Mouse (Mus musculus): ENCODE data around the gene Sez6l. TPM values are rescaled to one million over a fixed set of nuclear protein-coding genes. Genes with fewer than 3 reads are reported as not detected.

Sez6l gene
- polyA plus RNA-seq, 1 experiment from 2014 or later = 0.31 TPM

- H3K27me3 ChIP-seq (ENCODE audit: control insufficient read depth, insufficient read depth, low read length) = peaks cover 52% of the 10 kb centered on the region
- H3K27ac ChIP-seq (replicated peaks in 1 of 2; ENCODE audit: control insufficient read depth in 1 of 2, insufficient read depth in 1 of 2, low read depth in 2 of 2, low read length in 2 of 2) = no peak overlapping the region
- no peak for ATAC-seq (ENCODE audit: insufficient number of reproducible peaks, insufficient read depth, low FRiP score, low read depth)
- peaks cover 2 to 4% of the 10 kb centered on the region in 2 experiments; a peak in 1 of 4 replicates for H3K4me1 ChIP-seq (ENCODE audit: control insufficient read depth in 2 of 2, insufficient read depth in 2 of 2, low read length in 2 of 2)
- 28% methylated on average over 19 of the region's 19 CpGs for WGBS
- H3K36me3 ChIP-seq (ENCODE audit: control insufficient read depth, insufficient read depth, low read length) = no peaks in the 10 kb centered on the region
- H3K4me2 ChIP-seq (ENCODE audit: low read length) = no peak overlapping the region
- no peak overlapping the region for H3K9ac ChIP-seq (ENCODE audit: low read length)
- no peaks in the 10 kb centered on the region for H3K9me3 ChIP-seq (ENCODE audit: control insufficient read depth, low read length)
- no peak overlapping the region for H3K4me3 ChIP-seq (ENCODE audit: control insufficient read depth in 1 of 2, insufficient read depth in 1 of 2, low read depth in 1 of 2, low read length in 2 of 2)
These were observed 95.0 kb downstream of the Sez6l start for GRCm38 (mm10) chr5:112481946-112482410.

DNA sequence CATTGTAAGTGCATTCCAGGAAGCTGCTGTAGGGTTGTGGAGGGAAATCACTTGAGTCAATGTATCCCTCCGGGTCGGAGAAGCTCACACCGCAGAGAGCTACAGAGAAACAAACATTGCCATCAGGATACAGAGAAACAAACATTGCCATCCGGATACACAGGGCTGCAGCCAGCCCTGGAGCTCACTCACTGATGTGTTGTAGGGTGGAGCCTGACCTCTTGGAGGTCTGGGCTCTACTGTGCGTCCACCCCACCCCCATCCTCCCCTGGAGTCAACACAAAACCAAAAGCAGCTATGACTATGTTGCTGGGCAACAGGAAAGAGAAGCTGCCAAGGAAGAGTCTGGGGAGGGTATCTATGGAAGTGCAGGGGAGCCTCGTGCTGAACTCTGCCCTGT lies 103.5 kb downstream of the Sez6l start:
- Histone ChIP-seq H3K4me3 (ENCODE audit: control insufficient read depth in 1 of 2, insufficient read depth in 1 of 2, low read depth in 1 of 2, low read length in 2 of 2) (no peak overlapping the region), H3K27me3 (ENCODE audit: control insufficient read depth, insufficient read depth, low read length) (peaks cover 42% of the 10 kb centered on the region; the same call in 1 of the 2 replicates), H3K9ac (ENCODE audit: low read length) (no peak overlapping the region), H3K4me2 (ENCODE audit: low read length) (no peak overlapping the region), H3K36me3 (ENCODE audit: control insufficient read depth, insufficient read depth, low read length) (no peaks in the 10 kb centered on the region), H3K9me3 (ENCODE audit: control insufficient read depth, low read length) (0 out of 2 replicates have a peak, but pooled peaks cover 4% of the 10 kb centered on the region), H3K4me1 (ENCODE audit: control insufficient read depth in 2 of 2, insufficient read depth in 2 of 2, low read length in 2 of 2) (no peaks in the 10 kb centered on the region), H3K27ac (replicated peaks in 1 of 2; ENCODE audit: control insufficient read depth in 1 of 2, insufficient read depth in 1 of 2, low read depth in 2 of 2, low read length in 2 of 2) (no peak overlapping the region)
- no peak for ATAC-seq (ENCODE audit: insufficient number of reproducible peaks, insufficient read depth, low FRiP score, low read depth)
- WGBS = 39% methylated on average over 6 of the region's 6 CpGs

GRCm38 (mm10) chr5:112470144-112470543 lies 106.8 kb downstream of the Sez6l start:
- Histone ChIP-seq H3K4me1 (ENCODE audit: control insufficient read depth in 2 of 2, insufficient read depth in 2 of 2, low read length in 2 of 2) (no peaks in the 10 kb centered on the region), H3K27me3 (ENCODE audit: control insufficient read depth, insufficient read depth, low read length) (peaks cover 44% of the 10 kb centered on the region), H3K9ac (ENCODE audit: low read length) (no peak overlapping the region), H3K4me2 (ENCODE audit: low read length) (no peak overlapping the region), H3K36me3 (ENCODE audit: control insufficient read depth, insufficient read depth, low read length) (no peaks in the 10 kb centered on the region), H3K27ac (replicated peaks in 1 of 2; ENCODE audit: control insufficient read depth in 1 of 2, insufficient read depth in 1 of 2, low read depth in 2 of 2, low read length in 2 of 2) (no peak overlapping the region), H3K9me3 (ENCODE audit: control insufficient read depth, low read length) (0 out of 2 replicates have a peak, but pooled peaks cover 4% of the 10 kb centered on the region), H3K4me3 (ENCODE audit: control insufficient read depth in 1 of 2, insufficient read depth in 1 of 2, low read depth in 1 of 2, low read length in 2 of 2) (no peak overlapping the region)
- 70% methylated on average over 6 of the region's 6 CpGs for WGBS
- ATAC-seq (ENCODE audit: insufficient number of reproducible peaks, insufficient read depth, low FRiP score, low read depth) = no peak

GRCm38 (mm10) chr5:112468986-112469581 lies 107.9 kb downstream of the Sez6l start:
- Histone ChIP-seq H3K4me2 (ENCODE audit: low read length) (no peak overlapping the region), H3K4me3 (ENCODE audit: control insufficient read depth in 1 of 2, insufficient read depth in 1 of 2, low read depth in 1 of 2, low read length in 2 of 2) (no peak overlapping the region), H3K36me3 (ENCODE audit: control insufficient read depth, insufficient read depth, low read length) (no peaks in the 10 kb centered on the region), H3K27me3 (ENCODE audit: control insufficient read depth, insufficient read depth, low read length) (peaks cover 43% of the 10 kb centered on the region), H3K27ac (replicated peaks in 1 of 2; ENCODE audit: control insufficient read depth in 1 of 2, insufficient read depth in 1 of 2, low read depth in 2 of 2, low read length in 2 of 2) (no peak overlapping the region), H3K4me1 (ENCODE audit: control insufficient read depth in 2 of 2, insufficient read depth in 2 of 2, low read length in 2 of 2) (no peaks in the 10 kb centered on the region), H3K9me3 (ENCODE audit: control insufficient read depth, low read length) (0 out of 2 replicates have a peak, but pooled peaks cover 4% of the 10 kb centered on the region), H3K9ac (ENCODE audit: low read length) (no peak overlapping the region)
- no peak for ATAC-seq (ENCODE audit: insufficient number of reproducible peaks, insufficient read depth, low FRiP score, low read depth)
- WGBS = 76% methylated on average over 4 of the region's 4 CpGs

GRCm38 (mm10) chr5:112466331-112466730 lies 110.7 kb downstream of the Sez6l start:
- ATAC-seq (ENCODE audit: insufficient number of reproducible peaks, insufficient read depth, low FRiP score, low read depth) = no peak
- H3K4me1 ChIP-seq (ENCODE audit: control insufficient read depth in 2 of 2, insufficient read depth in 2 of 2, low read length in 2 of 2) = no peaks in the 10 kb centered on the region
- no peaks in the 10 kb centered on the region for H3K36me3 ChIP-seq (ENCODE audit: control insufficient read depth, insufficient read depth, low read length)
- 63% methylated on average over 6 of the region's 6 CpGs for WGBS
- no peak overlapping the region for H3K4me2 ChIP-seq (ENCODE audit: low read length)
- H3K9me3 ChIP-seq (ENCODE audit: control insufficient read depth, low read length) = 0 out of 2 replicates have a peak, but pooled peaks cover 4% of the 10 kb centered on the region
- H3K27ac ChIP-seq (replicated peaks in 1 of 2; ENCODE audit: control insufficient read depth in 1 of 2, insufficient read depth in 1 of 2, low read depth in 2 of 2, low read length in 2 of 2) = no peak overlapping the region
- no peak overlapping the region for H3K4me3 ChIP-seq (ENCODE audit: control insufficient read depth in 1 of 2, insufficient read depth in 1 of 2, low read depth in 1 of 2, low read length in 2 of 2)
- H3K27me3 ChIP-seq (ENCODE audit: control insufficient read depth, insufficient read depth, low read length) = peaks cover 24% of the 10 kb centered on the region
- no peak overlapping the region for H3K9ac ChIP-seq (ENCODE audit: low read length)

GRCm38 (mm10) chr5:112459903-112460302 lies 117.1 kb downstream of the Sez6l start:
- H3K36me3 ChIP-seq (ENCODE audit: control insufficient read depth, insufficient read depth, low read length) = no peaks in the 10 kb centered on the region
- ATAC-seq (ENCODE audit: insufficient number of reproducible peaks, insufficient read depth, low FRiP score, low read depth) = no peak
- H3K4me1 ChIP-seq (ENCODE audit: control insufficient read depth in 2 of 2, insufficient read depth in 2 of 2, low read length in 2 of 2) = no peaks in the 10 kb centered on the region
- no peak overlapping the region for H3K9ac ChIP-seq (ENCODE audit: low read length)
- peaks cover 55% of the 10 kb centered on the region for H3K27me3 ChIP-seq (ENCODE audit: control insufficient read depth, insufficient read depth, low read length)
- WGBS = 54% methylated on average over 3 of the region's 3 CpGs
- H3K27ac ChIP-seq (replicated peaks in 1 of 2; ENCODE audit: control insufficient read depth in 1 of 2, insufficient read depth in 1 of 2, low read depth in 2 of 2, low read length in 2 of 2) = no peak overlapping the region
- no peak overlapping the region for H3K4me3 ChIP-seq (ENCODE audit: control insufficient read depth in 1 of 2, insufficient read depth in 1 of 2, low read depth in 1 of 2, low read length in 2 of 2)
- H3K9me3 ChIP-seq (ENCODE audit: control insufficient read depth, low read length) = 0 out of 2 replicates have a peak, but pooled peaks cover 3% of the 10 kb centered on the region
- H3K4me2 ChIP-seq (ENCODE audit: low read length) = no peak overlapping the region

DNA sequence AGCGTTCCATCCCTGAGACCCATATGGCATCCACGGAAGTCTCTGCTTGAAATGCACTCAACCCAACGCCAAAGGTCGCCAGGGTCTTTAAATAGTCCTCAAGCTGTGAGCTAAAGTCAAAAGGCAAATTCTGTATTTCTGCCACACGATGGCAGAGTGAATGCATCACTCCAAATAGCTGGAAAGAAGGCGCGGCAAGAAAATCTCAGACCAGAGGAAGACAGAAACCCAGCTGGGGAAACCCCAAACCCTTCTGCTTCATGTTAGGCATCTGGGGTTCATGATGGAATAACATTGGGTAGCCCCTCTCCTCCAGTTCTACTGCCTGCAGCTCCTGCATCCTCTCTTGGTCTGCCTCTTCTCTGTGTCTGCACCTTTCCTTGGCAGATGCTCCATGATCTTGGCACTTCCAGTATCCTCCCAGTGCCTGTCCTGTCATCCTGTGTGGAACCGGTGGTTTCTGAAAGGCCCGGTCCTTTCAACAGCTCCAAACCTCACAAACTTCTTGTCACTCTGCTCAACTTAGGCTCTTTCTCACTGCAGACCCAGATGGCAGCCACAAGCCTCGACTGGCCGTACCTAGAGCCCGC lies 121.9 kb downstream of the Sez6l start:
- WGBS = 62% methylated on average over 12 of the region's 12 CpGs

More for the DNA sequence above, 121.9 kb downstream of the Sez6l start:
- Histone ChIP-seq H3K27me3 (ENCODE audit: control insufficient read depth, insufficient read depth, low read length) (peaks cover 65% of the 10 kb centered on the region), H3K4me2 (ENCODE audit: low read length) (no peak overlapping the region), H3K9me3 (ENCODE audit: control insufficient read depth, low read length) (0 out of 2 replicates have a peak, but pooled peaks cover 3% of the 10 kb centered on the region), H3K9ac (ENCODE audit: low read length) (no peak overlapping the region), H3K4me3 (ENCODE audit: control insufficient read depth in 1 of 2, insufficient read depth in 1 of 2, low read depth in 1 of 2, low read length in 2 of 2) (no peak overlapping the region), H3K4me1 (ENCODE audit: control insufficient read depth in 2 of 2, insufficient read depth in 2 of 2, low read length in 2 of 2) (peaks cover 0 to 3% of the 10 kb centered on the region in 2 experiments; a peak in 1 of 4 replicates), H3K36me3 (ENCODE audit: control insufficient read depth, insufficient read depth, low read length) (no peaks in the 10 kb centered on the region), H3K27ac (replicated peaks in 1 of 2; ENCODE audit: control insufficient read depth in 1 of 2, insufficient read depth in 1 of 2, low read depth in 2 of 2, low read length in 2 of 2) (no peak overlapping the region)
- no peak for ATAC-seq (ENCODE audit: insufficient number of reproducible peaks, insufficient read depth, low FRiP score, low read depth)

All from heart, embryonic 14.5 days (tissue).